Mouse (Mus musculus): ENCODE data around the gene Zp3. TPM values are rescaled to one million over a fixed set of nuclear protein-coding genes. Genes with fewer than 3 reads are reported as not detected.

Gene Zp3
- polyA plus RNA-seq, 1 experiment from 2014 or later = 1.7 TPM

DNA sequence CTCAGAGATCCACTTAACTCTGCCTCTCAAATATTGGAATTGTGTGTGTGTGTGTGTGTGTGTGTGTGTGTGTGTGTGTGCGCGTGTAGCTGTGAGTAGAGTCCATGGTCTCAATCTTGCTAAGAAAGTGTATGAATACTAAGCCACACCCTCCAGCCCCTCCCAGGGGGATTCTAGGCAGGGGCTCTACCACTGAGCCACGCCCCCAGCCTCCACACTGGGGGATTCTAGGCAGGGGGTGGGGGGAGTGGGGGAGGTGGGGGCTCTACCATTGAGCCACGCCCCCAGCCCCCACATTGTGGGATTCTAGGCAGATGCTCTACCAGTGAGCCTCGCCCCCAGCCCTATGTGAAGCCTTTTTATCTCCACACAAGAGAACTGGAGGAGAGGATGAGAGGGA, 33.3 kb upstream of the Zp3 start:
- ATAC-seq (ENCODE audit: insufficient read depth, low FRiP score, low read depth) = peak; percentile 33; the same call in 1 of the 2 replicates
- Histone ChIP-seq H3K4me2 (peak overlapping the region; percentile 21; the same call in 1 of the 2 replicates), H3K27me3 (replicated peaks) (no peaks in the 10 kb centered on the region), H3K36me3 (no peaks in the 10 kb centered on the region), H3K27ac (no peak overlapping the region), H3K4me3 (replicated peaks) (no peak overlapping the region), H3K9me3 (no peaks in the 10 kb centered on the region), H3K9ac (no peak overlapping the region), H3K4me1 (no peaks in the 10 kb centered on the region; the same call in 1 of the 2 replicates)
- 72% methylated on average over 5 of the region's 5 CpGs for WGBS

DNA sequence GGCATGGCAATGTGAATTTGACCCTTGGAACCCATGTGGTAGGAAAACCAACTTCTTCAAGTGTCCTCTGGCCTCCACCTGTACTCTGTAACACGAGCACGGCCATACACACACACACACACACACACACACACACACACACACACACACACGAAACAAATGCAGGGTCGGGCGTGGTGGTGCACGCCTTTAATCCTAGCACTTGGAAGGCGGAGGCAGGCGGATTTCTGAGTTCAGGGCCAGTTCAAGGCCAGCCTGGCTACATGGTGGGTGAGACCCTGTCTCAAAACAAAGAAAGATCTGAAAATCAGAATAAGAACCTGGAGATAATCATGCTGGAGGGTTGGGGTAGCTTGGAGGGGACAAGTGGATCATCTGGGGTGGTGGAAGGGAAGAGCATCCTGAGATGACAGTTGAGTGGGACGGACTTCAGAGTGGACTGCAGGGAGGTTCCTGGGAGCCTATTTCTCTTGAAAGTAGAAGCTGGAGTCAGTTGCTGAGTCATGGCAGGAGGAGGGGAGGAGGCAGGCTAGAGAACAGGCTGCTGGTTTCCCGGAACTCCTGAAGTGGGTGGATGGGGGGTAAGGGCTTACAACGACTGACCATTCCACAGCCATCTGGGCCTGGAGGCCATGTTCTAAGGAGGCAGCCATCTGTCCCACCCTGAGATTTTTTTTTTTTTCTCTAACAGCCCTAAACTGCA, 29.0 kb upstream of the Zp3 start:
- no peak overlapping the region for H3K4me3 ChIP-seq (replicated peaks)
- WGBS = 67% methylated on average over 11 of the region's 11 CpGs
- H3K36me3 ChIP-seq = no peaks in the 10 kb centered on the region
- H3K9me3 ChIP-seq = no peaks in the 10 kb centered on the region
- H3K27ac ChIP-seq = no peak overlapping the region
- H3K4me2 ChIP-seq = no peak overlapping the region
- H3K9ac ChIP-seq = no peak overlapping the region
- no peaks in the 10 kb centered on the region; the same call in 1 of the 2 replicates for H3K4me1 ChIP-seq
- ATAC-seq (ENCODE audit: insufficient read depth, low FRiP score, low read depth) = peak; percentile 48; the same call in 1 of the 2 replicates
- H3K27me3 ChIP-seq (replicated peaks) = no peaks in the 10 kb centered on the region

DNA sequence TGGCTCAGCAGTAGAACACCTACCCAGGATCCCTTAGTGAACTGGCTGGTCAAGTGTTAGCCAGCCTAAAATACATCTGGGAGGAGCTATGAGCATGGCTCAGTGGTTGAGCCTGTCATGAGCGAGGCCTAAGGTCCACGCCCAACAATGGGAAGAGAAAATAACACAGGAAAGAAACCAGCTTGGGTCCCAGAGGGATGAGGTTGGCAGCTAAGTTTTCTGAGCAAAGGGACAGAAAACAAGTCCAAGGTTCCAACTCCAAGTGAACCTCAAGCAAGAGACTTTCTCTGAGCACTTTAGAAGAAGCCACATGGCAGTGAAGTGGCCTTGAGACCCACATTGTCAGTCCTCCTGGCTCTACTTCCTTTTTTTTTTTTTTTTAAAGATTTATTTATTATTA, 28.2 kb upstream of the Zp3 start:
- no peaks in the 10 kb centered on the region for H3K9me3 ChIP-seq
- ATAC-seq (ENCODE audit: insufficient read depth, low FRiP score, low read depth) = no peak

GRCm38 (mm10) chr5:135952830-135953229, 27.1 kb upstream of the Zp3 start:
- no peak for ATAC-seq (ENCODE audit: insufficient read depth, low FRiP score, low read depth)
- no peak overlapping the region for H3K27ac ChIP-seq
- no peak overlapping the region for H3K4me3 ChIP-seq (replicated peaks)
- no peaks in the 10 kb centered on the region for H3K36me3 ChIP-seq
- H3K27me3 ChIP-seq (replicated peaks) = no peaks in the 10 kb centered on the region
- H3K9me3 ChIP-seq = no peaks in the 10 kb centered on the region
- WGBS = 83% methylated on average over 2 of the region's 2 CpGs
- no peak overlapping the region for H3K9ac ChIP-seq
- H3K4me1 ChIP-seq = peaks cover 5% of the 10 kb centered on the region
- H3K4me2 ChIP-seq = no peak overlapping the region

More for the DNA sequence above, 28.2 kb upstream of the Zp3 start:
- H3K36me3 ChIP-seq = no peaks in the 10 kb centered on the region
- H3K27me3 ChIP-seq (replicated peaks) = no peaks in the 10 kb centered on the region
- H3K4me2 ChIP-seq = no peak overlapping the region
- H3K4me3 ChIP-seq (replicated peaks) = no peak overlapping the region
- H3K9ac ChIP-seq = no peak overlapping the region
- WGBS = 80% methylated on average over 2 of the region's 2 CpGs
- no peaks in the 10 kb centered on the region for H3K4me1 ChIP-seq
- H3K27ac ChIP-seq = no peak overlapping the region

DNA sequence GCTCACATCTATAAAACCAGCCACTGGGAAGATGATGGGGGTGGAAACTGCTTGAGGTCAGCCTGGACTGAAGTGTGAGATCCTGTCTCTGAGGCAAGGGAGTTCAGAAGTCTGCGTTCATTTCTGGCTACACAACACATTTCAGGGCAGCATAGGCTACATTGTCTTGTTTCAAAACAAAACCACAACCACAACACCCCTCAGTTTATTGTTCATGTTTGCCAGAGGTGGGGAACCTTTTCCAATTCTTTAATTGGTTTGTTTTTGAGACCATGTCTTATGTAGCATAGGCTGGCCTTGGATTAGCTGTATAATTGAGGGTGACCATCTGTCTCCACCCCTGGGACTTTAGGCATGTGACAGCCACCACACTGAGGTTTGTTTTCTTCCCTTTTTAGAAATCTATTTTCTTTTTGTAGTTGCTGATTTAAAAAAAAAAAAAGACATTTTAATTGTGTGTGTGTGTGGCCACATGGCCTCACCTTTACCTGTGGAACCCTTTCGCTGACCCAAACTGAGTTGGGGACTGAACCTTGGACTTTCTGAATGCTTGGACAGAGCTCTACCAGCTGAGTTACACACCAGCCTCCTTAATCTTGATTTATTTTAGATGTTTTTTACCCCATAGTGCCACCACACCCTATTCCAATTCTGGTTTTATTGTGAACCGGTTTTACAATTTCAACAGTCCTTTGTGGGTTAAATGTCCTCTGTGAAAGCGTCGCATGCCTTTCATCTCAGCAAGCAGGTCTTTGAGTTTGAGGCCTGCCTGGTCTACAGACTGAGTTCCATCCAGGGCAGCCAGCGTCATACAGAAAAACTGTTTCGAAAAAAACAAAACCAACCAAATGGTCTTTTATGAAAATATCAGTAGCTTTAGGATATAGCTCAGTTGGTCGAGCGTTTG, 23.3 kb upstream of the Zp3 start:
- no peak for ATAC-seq (ENCODE audit: insufficient read depth, low FRiP score, low read depth)
- peak overlapping the region; percentile 56; the same call in 1 of the 2 replicates for H3K4me2 ChIP-seq
- H3K36me3 ChIP-seq = no peaks in the 10 kb centered on the region
- H3K27ac ChIP-seq = peak overlapping the region; percentile 96
- no peak overlapping the region for H3K4me3 ChIP-seq (replicated peaks)
- no peaks in the 10 kb centered on the region for H3K9me3 ChIP-seq
- WGBS = 67% methylated on average over 9 of the region's 9 CpGs
- peaks cover 12% of the 10 kb centered on the region for H3K4me1 ChIP-seq
- no peak overlapping the region for H3K9ac ChIP-seq
- no peaks in the 10 kb centered on the region for H3K27me3 ChIP-seq (replicated peaks)

GRCm38 (mm10) chr5:135957207-135957974, 22.5 kb upstream of the Zp3 start:
- ATAC-seq (ENCODE audit: insufficient read depth, low FRiP score, low read depth) = peak; percentile 87
- Histone ChIP-seq H3K9ac (no peak overlapping the region), H3K36me3 (no peaks in the 10 kb centered on the region), H3K27me3 (replicated peaks) (no peaks in the 10 kb centered on the region), H3K4me1 (peaks cover 12% of the 10 kb centered on the region), H3K4me2 (peak overlapping the region; percentile 56), H3K9me3 (no peaks in the 10 kb centered on the region), H3K27ac (peak overlapping the region; percentile 96), H3K4me3 (replicated peaks) (peak overlapping the region; percentile 24)
- WGBS = 7% methylated on average over 28 of the region's 28 CpGs

DNA sequence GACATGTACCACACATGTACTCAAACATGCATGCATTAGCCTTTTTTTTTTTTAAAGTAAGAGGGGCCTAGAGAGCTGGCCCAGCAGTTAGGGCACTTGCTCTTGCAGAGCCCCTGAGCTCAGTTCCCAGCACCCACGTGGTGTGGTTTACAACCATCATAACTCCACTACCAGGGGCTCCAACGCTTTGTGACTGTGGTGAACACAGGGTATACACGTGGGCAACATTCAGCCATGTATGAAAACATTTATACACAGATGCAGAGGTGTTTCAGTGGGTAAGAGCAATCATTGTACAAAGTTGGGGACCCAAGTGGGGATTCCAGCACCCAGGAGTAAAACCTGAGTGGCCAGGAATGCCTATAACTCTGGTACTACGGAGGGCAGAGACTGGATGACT, 21.5 kb upstream of the Zp3 start:
- Histone ChIP-seq H3K9me3 (no peaks in the 10 kb centered on the region), H3K4me2 (peak overlapping the region; percentile 56; the same call in 1 of the 2 replicates), H3K9ac (no peak overlapping the region), H3K27ac (peak overlapping the region; percentile 96), H3K4me1 (peaks cover 16% of the 10 kb centered on the region), H3K36me3 (no peaks in the 10 kb centered on the region), H3K4me3 (replicated peaks) (no peak overlapping the region), H3K27me3 (replicated peaks) (no peaks in the 10 kb centered on the region)
- 88% methylated on average over 4 of the region's 4 CpGs for WGBS
- no peak for ATAC-seq (ENCODE audit: insufficient read depth, low FRiP score, low read depth)

DNA sequence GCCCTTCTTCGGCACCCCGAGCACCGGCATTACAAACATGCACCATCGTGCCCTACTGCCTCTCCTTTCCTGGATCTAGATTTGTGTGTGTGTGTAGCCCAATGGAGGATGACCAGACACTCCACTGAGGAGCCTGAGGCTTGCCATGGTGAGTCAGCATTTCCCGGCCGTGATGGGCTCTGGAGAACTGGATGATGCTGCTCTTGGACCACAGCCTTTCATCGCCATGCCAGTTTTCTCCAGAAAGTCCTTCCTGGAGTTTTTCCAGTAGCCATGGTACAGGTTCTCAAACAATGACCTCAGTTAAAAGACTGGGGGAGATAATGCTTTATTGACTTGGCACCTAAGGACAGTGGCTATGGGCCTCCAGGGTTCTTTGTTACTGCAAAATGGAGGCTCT, 20.0 kb upstream of the Zp3 start:
- ATAC-seq (ENCODE audit: insufficient read depth, low FRiP score, low read depth) = no peak
- 92% methylated on average over 7 of the region's 7 CpGs for WGBS
- Histone ChIP-seq H3K27ac (no peak overlapping the region), H3K36me3 (no peaks in the 10 kb centered on the region), H3K4me2 (no peak overlapping the region), H3K4me3 (replicated peaks) (no peak overlapping the region), H3K9ac (no peak overlapping the region), H3K27me3 (replicated peaks) (no peaks in the 10 kb centered on the region), H3K9me3 (no peaks in the 10 kb centered on the region), H3K4me1 (peaks cover 16% of the 10 kb centered on the region)

GRCm38 (mm10) chr5:135960909-135961635, 18.8 kb upstream of the Zp3 start:
- H3K27me3 ChIP-seq (replicated peaks) = no peaks in the 10 kb centered on the region
- H3K27ac ChIP-seq = 0 out of 2 replicates have a peak overlapping the region, but pooled peaks have one; percentile 89
- peak overlapping the region; percentile 96; the same call in 1 of the 2 replicates for H3K4me2 ChIP-seq
- no peaks in the 10 kb centered on the region for H3K9me3 ChIP-seq
- peaks cover 26% of the 10 kb centered on the region for H3K4me1 ChIP-seq
- H3K36me3 ChIP-seq = no peaks in the 10 kb centered on the region
- 96% methylated on average over 15 of the region's 15 CpGs for WGBS
- H3K4me3 ChIP-seq (replicated peaks) = peak overlapping the region; percentile 66; the same call in 1 of the 2 replicates
- no peak for ATAC-seq (ENCODE audit: insufficient read depth, low FRiP score, low read depth)
- H3K9ac ChIP-seq = no peak overlapping the region

DNA sequence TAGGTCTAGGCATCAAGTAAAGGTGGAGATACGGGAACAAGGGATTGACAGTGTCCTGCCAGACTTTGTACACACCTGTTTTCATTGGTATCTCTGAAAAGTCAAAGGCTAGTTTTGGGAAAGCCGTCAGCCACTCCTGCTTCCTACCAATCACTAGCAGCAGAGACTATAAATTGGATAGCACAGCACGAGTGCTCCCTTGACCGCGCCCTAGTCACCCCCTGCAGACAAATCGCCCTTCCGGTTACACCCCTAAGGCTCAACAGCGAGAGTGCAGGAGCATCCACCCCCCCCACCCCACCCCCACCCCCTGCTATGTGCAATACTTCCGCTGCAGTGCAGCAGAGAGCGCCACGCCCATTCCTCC, 17.8 kb upstream of the Zp3 start:
- peak overlapping the region; percentile 96 for H3K4me2 ChIP-seq
- peak overlapping the region; percentile 89 for H3K27ac ChIP-seq
- no peak; the same call in 1 of the 2 replicates for ATAC-seq (ENCODE audit: insufficient read depth, low FRiP score, low read depth)
- H3K27me3 ChIP-seq (replicated peaks) = no peaks in the 10 kb centered on the region
- peaks cover 23% of the 10 kb centered on the region for H3K4me1 ChIP-seq
- no peaks in the 10 kb centered on the region for H3K36me3 ChIP-seq
- 0% methylated on average over 11 of the region's 11 CpGs for WGBS
- H3K9ac ChIP-seq = no peak overlapping the region
- H3K4me3 ChIP-seq (replicated peaks) = peak overlapping the region; percentile 66
- no peaks in the 10 kb centered on the region for H3K9me3 ChIP-seq
